Mouse (Mus musculus) neural tube, embryonic 12.5 days (tissue): ENCODE results near the gene Tnpo1. TPM values are rescaled to one million over a fixed set of nuclear protein-coding genes. Genes with fewer than 3 reads are reported as not detected.
A peak's percentile ranks its signal among the peaks of the same experiment; 100 is the strongest.

ENCODE experiments used
- ATAC-seq: fragments of 200-750 bp; cut with Nextera tagmentation; 2 replicates; pipeline ENCODE4 v1.8.0; 2017; ENCODE audit warnings: low read depth, mild to moderate bottlenecking, moderate TSS enrichment, moderate library complexity; ENCODE audit not compliant: low FRiP score
- H3K27ac ChIP-seq: fragments of 300-500 bp; sonication (generic); 2 replicates; pipeline ENCODE4 v1.5.1; 2016
- H3K27me3 ChIP-seq: fragments of 300-500 bp; sonication (generic); replicated peaks from 2 replicates; pipeline ENCODE4 v1.6.1; 2016; ENCODE audit warnings: mild to moderate bottlenecking
- H3K36me3 ChIP-seq: fragments of 300-500 bp; sonication (generic); 2 replicates; pipeline ENCODE4 v1.6.1; 2016; ENCODE audit warnings: mild to moderate bottlenecking
- H3K4me1 ChIP-seq: fragments of 300-500 bp; sonication (generic); 2 replicates; pipeline ENCODE4 v1.6.1; 2016
- H3K4me2 ChIP-seq: fragments of 300-500 bp; sonication (generic); replicated peaks from 2 replicates; pipeline ENCODE4 v1.6.1; 2016; ENCODE audit warnings: mild to moderate bottlenecking
- H3K4me3 ChIP-seq: fragments of 300-500 bp; sonication (generic); 2 replicates; pipeline ENCODE4 v1.5.1; 2016
- H3K9ac ChIP-seq: fragments of 300-500 bp; sonication (generic); 2 replicates; pipeline ENCODE4 v1.6.1; 2016; ENCODE audit warnings: mild to moderate bottlenecking
- H3K9me3 ChIP-seq: fragments of 300-500 bp; sonication (generic); 2 replicates; pipeline ENCODE4 v1.6.1; 2016; ENCODE audit warnings: mild to moderate bottlenecking
- WGBS: fragments of 180-500 bp; shearing (Covaris S2); methylation state at CpG from one replicate; pipeline ENCODE4 v1.1.7; 2016; 5-methylcytosine and 5-hydroxymethylcytosine counted together
- polyA plus RNA-seq: library from polyadenylated mRNA; unstranded; fragments of >200 nt; fragmentation: Nextera tagmentation; extraction: Ambion mirVana; gene quantifications from 2 replicates; pipeline ENCODE4 v1.2.1, GENCODE M21; 2016

Tnpo1 gene
- polyA plus RNA-seq = 76.4 and 82.5 TPM in 2 replicates

DNA sequence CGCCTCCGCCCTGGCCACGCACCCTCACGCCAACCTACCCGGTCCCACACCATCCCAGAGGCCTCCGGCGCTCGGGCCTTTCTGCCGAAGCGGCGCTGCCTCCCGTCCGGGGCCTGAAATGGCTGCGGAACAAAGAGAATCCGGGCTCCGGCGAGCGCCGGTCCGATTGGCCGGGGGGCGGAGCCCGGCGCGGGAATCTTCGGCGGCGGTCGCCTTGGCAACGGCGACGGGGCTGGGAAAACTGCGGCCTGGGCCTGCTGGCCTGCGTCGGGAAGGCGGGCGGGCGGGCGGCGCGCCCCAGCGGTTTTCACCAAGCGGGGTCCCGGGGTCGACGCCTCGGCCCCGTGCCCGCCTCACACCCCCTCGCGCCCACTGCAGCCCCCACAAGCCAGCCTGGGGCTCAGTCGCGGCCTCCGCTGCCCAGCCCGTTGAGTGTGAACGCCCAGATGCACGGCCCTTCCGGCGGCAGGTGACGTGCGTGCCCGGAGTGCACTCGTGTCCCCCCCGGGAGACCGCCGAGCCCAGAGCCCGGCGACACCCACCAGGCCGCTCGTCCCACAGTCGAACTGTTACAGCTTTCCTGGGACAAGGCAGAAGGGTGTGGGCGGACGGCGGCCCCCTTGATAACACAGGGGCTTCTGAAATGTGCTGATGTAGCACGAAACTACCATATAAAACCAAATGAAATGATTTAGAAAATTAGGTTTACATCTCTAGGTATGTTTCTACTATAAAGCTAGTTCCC is at the start of gene Tnpo1:
Tnpo1 (minus strand) TSS at position 172 of the 745 bp plus-strand sequence.
- WGBS = under 1% methylated on average over 73 of the region's 75 CpGs
- peak within 1 kb of the TSS; percentile 76 for H3K4me3 ChIP-seq
- peak; percentile 93 for ATAC-seq
- peaks cover 10% of the 10 kb centered on the region for H3K4me1 ChIP-seq
- no peaks in the 10 kb centered on the region for H3K9me3 ChIP-seq
- H3K9ac ChIP-seq = peak within 1 kb of the TSS; percentile 99
- peak within 1 kb of the TSS; percentile 99 for H3K27ac ChIP-seq
- peaks cover 16% of the 10 kb centered on the region for H3K36me3 ChIP-seq
- peak within 1 kb of the TSS; percentile 77 for H3K4me2 ChIP-seq
- no peaks in the 10 kb centered on the region for H3K27me3 ChIP-seq

DNA sequence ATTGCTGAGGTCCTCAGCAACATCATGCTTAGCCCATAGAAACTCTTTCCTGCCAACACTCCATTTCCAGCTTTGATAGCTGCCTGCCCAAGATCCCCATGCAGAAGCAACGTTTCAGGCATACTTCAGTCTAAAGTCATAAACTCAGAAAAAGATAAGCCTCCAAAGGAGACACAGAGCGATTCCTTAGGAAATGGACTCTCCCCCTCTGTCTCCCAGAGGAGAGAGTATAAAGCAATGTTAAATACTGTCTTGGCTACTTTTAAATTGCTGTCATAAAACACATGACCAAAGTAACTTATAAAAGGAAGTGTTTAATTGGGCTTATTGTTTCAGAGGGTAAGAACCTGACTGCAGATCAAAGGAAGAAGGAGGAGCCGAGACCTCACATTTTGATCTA is 45.9 kb upstream of the Tnpo1 start:
- WGBS = 80% methylated on average over 3 of the region's 3 CpGs
- Histone ChIP-seq H3K4me3 (no peak overlapping the region), H3K27ac (no peak overlapping the region), H3K9me3 (peaks cover 4% of the 10 kb centered on the region; the same call in 1 of the 2 replicates), H3K36me3 (no peaks in the 10 kb centered on the region), H3K4me2 (no peak overlapping the region), H3K9ac (no peak overlapping the region), H3K27me3 (no peaks in the 10 kb centered on the region), H3K4me1 (no peaks in the 10 kb centered on the region)
- no peak for ATAC-seq

DNA sequence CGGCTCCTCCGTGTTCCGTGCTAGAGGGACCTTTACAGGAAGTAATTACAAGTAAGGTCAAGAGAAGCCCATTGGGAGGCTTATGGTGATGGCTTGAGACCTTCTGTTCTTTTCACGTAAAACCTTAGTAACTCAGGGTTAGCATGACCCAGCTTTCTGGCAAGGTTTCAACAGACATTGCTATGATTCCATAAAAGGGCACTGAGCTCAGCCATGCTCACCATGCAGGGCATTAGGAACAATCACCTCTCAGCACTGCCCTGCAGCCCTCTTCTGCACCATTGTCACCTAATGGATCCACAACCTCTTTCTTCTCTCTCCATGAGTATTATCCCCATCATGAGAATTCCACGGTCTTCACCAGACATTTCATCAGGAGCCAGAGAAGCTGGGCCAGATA is 45.5 kb upstream of the Tnpo1 start:
- H3K4me1 ChIP-seq = no peaks in the 10 kb centered on the region
- no peak overlapping the region for H3K27ac ChIP-seq
- H3K9me3 ChIP-seq = peaks cover 4% of the 10 kb centered on the region; the same call in 1 of the 2 replicates
- no peak overlapping the region for H3K4me2 ChIP-seq
- H3K9ac ChIP-seq = no peak overlapping the region
- no peak overlapping the region for H3K4me3 ChIP-seq
- ATAC-seq = no peak
- H3K36me3 ChIP-seq = no peaks in the 10 kb centered on the region
- WGBS = 74% methylated on average over 5 of the region's 5 CpGs
- H3K27me3 ChIP-seq = no peaks in the 10 kb centered on the region

DNA sequence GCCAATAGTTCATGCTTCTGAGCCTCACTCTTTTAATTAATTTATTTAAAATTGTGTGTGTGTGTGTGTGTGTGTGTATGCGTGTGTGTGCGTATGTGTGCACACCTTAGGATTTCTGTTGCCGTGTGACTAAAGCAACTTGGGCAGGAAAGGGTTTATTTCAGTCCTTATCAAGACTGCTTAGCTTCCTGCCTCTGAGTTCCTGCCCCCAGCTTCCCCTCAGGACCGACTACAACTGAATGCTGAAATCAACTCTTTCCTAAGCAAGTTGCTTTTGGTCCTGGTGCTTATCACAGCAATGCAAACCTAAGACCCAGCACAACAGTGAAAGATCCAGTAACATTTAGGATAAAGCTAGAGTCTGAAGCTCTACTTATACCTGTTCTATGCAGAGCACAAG is 42.3 kb upstream of the Tnpo1 start:
- Histone ChIP-seq H3K27ac (no peak overlapping the region), H3K4me1 (no peaks in the 10 kb centered on the region), H3K4me2 (no peak overlapping the region), H3K27me3 (no peaks in the 10 kb centered on the region), H3K9ac (no peak overlapping the region), H3K36me3 (no peaks in the 10 kb centered on the region), H3K9me3 (no peaks in the 10 kb centered on the region), H3K4me3 (no peak overlapping the region)
- no peak for ATAC-seq
- 82% methylated on average over 4 of the region's 4 CpGs for WGBS

DNA sequence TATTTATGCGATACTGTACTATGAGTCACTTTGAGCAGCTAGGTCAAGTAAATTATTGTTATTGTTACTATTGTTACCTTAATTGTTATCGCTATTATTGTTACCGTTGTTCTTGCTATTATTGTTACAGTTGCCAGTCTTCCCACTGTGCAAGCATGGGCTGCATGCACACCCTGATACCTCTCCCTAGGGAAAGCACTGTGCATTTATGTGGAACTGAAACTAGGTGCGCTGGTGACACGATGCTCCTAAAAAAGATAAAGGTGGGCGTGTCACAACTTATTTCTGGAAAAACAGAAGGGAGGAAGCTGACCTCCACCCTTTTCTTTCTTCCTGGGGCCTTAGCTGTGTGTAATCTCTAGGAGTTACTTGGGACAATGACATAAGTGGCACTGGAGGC is 41.8 kb upstream of the Tnpo1 start:
- no peak overlapping the region for H3K4me3 ChIP-seq
- no peaks in the 10 kb centered on the region for H3K27me3 ChIP-seq
- H3K9me3 ChIP-seq = no peaks in the 10 kb centered on the region
- ATAC-seq = no peak
- no peak overlapping the region for H3K4me2 ChIP-seq
- 87% methylated on average over 6 of the region's 6 CpGs for WGBS
- H3K36me3 ChIP-seq = no peaks in the 10 kb centered on the region
- no peaks in the 10 kb centered on the region for H3K4me1 ChIP-seq
- H3K27ac ChIP-seq = no peak overlapping the region
- no peak overlapping the region for H3K9ac ChIP-seq

DNA sequence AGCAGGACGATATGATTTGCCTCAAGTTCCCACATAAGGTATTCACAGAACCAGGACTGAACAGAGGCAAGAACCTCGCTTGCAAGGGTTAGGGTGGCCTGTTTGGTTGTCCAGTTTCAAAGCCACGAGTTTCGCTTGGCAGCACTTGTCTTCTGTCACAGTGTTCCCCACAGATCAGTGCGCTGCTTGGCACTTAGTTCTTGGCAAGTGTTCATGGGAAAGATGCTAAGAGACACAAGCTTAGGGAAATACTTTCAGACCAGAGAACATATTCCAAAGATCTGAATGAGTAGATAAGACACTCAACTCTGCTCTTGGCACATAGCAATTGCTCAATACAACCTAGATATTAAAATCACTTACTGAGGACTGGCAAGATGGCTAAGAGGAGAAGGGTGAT is 40.4 kb upstream of the Tnpo1 start:
- H3K9ac ChIP-seq = no peak overlapping the region
- H3K4me3 ChIP-seq = no peak overlapping the region
- no peaks in the 10 kb centered on the region for H3K27me3 ChIP-seq
- no peaks in the 10 kb centered on the region for H3K36me3 ChIP-seq
- ATAC-seq = no peak
- no peak overlapping the region for H3K27ac ChIP-seq
- 90% methylated on average over 5 of the region's 5 CpGs for WGBS
- H3K9me3 ChIP-seq = no peaks in the 10 kb centered on the region
- H3K4me2 ChIP-seq = no peak overlapping the region
- H3K4me1 ChIP-seq = no peaks in the 10 kb centered on the region

DNA sequence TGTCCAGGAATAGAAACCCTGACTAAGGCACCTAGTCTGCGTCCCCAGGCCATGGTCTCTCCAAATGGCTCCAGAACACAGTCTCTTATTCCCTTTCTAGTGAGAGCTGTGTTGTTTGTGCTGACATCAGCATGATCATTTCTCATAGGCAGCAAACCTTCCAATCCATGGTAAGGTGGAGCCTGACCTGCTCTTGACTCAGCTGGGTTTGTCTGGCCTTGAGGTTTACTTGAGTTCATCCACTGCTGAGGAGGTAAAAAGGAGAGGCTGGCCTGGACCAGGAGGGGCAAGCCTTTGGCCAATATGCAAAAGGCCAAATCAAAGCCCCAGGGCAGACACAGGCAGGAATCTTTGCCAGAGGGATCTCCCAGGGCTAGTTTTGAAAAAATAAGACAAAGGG is 37.4 kb upstream of the Tnpo1 start:
- Histone ChIP-seq H3K36me3 (no peaks in the 10 kb centered on the region), H3K27ac (no peak overlapping the region), H3K27me3 (no peaks in the 10 kb centered on the region), H3K9ac (no peak overlapping the region), H3K4me3 (no peak overlapping the region), H3K4me2 (no peak overlapping the region), H3K9me3 (no peaks in the 10 kb centered on the region), H3K4me1 (no peaks in the 10 kb centered on the region)
- WGBS = 93% methylated on average over 1 of the region's 1 CpGs
- ATAC-seq = no peak

DNA sequence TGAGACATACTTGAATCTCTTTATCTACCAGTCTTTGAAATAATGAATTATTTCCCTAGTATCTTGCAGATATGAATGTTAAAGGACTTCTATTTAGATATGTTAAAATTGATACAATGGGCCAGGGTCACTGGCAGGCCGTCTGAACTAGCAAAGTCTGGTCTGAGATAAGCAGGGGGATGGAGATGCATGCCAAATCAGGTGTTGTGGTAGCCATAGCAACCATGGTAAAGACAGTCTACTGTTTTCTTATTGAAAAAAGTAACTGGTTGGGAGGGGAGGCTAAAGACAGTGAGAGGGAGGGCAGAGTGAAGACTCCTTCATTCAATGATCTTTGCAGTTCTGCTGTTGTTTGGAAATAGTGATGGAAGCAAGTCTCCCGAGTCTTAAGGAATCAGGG is 32.0 kb upstream of the Tnpo1 start:
- peak; percentile 50; the same call in 1 of the 2 replicates for ATAC-seq
- 25% methylated on average over 2 of the region's 2 CpGs for WGBS
- Histone ChIP-seq H3K9ac (no peak overlapping the region), H3K4me2 (no peak overlapping the region), H3K4me3 (no peak overlapping the region), H3K36me3 (no peaks in the 10 kb centered on the region), H3K9me3 (no peaks in the 10 kb centered on the region), H3K4me1 (no peaks in the 10 kb centered on the region), H3K27me3 (no peaks in the 10 kb centered on the region), H3K27ac (no peak overlapping the region)

DNA sequence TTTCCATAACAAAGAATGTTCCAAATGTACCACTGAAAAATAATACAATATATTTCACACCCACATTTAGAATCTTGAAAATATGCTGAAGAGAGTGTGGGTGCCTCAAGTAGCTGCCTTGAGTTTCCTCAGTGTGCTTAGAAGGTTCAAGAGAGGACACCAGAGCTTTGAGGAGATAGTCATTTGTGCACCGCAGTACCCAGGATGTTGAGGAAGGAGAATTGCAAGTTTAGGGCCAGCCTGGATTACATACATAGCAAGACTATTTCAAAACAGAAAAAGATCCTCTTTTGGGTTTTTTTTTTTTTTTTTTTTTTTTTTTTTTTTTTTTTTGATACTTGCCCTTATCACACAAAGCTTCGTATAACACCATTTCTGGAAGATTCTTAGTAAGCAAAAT is 30.0 kb upstream of the Tnpo1 start:
- no peaks in the 10 kb centered on the region for H3K4me1 ChIP-seq
- no peak overlapping the region for H3K27ac ChIP-seq
- no peak overlapping the region for H3K4me2 ChIP-seq
- H3K4me3 ChIP-seq = no peak overlapping the region
- no peak for ATAC-seq
- WGBS = 87% methylated on average over 2 of the region's 2 CpGs
- H3K9me3 ChIP-seq = no peaks in the 10 kb centered on the region
- no peaks in the 10 kb centered on the region for H3K36me3 ChIP-seq
- no peak overlapping the region for H3K9ac ChIP-seq
- no peaks in the 10 kb centered on the region for H3K27me3 ChIP-seq

DNA sequence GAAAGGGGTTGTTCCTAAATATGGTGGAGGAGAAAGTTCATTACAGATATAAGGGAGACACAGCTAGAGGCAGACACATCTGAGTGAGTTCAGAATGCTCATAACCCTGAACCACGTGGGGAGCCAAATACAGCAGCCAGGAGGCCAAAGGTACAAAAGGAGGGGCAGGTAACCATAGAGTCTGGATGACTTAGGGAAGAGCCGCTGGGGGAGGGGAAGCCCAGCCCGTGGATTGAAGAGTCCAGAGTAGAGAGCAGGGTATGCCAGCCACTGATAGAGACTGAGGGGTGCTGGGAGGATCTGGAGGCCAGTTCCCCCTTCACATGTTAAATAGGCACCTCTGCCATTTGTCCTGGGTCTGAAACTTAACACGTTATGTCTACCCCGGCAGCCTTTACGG is 29.5 kb upstream of the Tnpo1 start:
- no peak overlapping the region for H3K9ac ChIP-seq
- H3K4me1 ChIP-seq = no peaks in the 10 kb centered on the region
- no peaks in the 10 kb centered on the region for H3K36me3 ChIP-seq
- H3K9me3 ChIP-seq = no peaks in the 10 kb centered on the region
- WGBS = 62% methylated on average over 6 of the region's 6 CpGs
- H3K4me2 ChIP-seq = no peak overlapping the region
- no peak overlapping the region for H3K4me3 ChIP-seq
- H3K27me3 ChIP-seq = no peaks in the 10 kb centered on the region
- H3K27ac ChIP-seq = no peak overlapping the region
- ATAC-seq = no peak

DNA sequence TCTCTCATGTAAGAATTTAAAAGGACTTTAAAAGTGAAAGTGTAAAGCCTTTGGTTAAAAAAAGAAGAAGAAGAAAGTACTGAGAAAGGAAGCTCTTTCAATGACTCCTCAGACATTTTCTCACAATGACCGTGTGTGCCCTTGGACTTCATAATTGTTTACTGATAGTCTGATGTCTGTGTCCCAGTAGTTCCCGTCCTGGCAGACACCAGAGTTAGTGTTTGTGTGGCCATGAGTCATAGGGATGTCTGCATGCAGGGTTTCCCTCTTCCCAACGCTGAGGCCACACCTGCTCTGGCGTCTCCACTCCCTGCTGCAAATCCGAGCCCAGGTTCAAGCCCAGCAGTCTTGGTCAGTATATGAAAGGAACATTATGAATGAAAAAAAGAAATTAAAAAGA is 29.0 kb upstream of the Tnpo1 start:
- Histone ChIP-seq H3K27ac (no peak overlapping the region), H3K4me2 (no peak overlapping the region), H3K27me3 (no peaks in the 10 kb centered on the region), H3K4me1 (no peaks in the 10 kb centered on the region), H3K36me3 (no peaks in the 10 kb centered on the region), H3K4me3 (no peak overlapping the region), H3K9ac (no peak overlapping the region), H3K9me3 (no peaks in the 10 kb centered on the region)
- 62% methylated on average over 5 of the region's 5 CpGs for WGBS
- ATAC-seq = no peak

DNA sequence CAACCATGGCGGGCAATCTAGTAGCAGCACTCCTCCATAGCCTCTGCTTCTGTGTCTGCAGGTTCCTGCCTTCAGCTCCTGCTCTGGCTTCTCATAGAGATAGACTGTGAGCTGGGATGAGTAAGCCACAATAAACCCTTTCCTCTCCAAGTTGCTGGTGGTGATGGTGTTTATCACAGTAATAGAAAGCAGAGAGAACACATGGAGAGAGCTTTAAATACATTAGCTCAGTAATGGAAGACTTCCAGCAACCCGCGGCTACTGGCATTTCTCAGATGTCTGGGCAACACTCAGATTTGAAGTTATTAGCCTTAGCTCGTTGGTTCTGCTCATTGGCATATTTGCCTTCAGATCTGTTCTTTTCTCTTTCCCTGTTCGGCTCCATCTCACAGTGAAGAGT is 27.6 kb upstream of the Tnpo1 start:
- no peaks in the 10 kb centered on the region for H3K9me3 ChIP-seq
- no peak overlapping the region for H3K9ac ChIP-seq
- no peak overlapping the region for H3K4me3 ChIP-seq
- H3K4me1 ChIP-seq = no peaks in the 10 kb centered on the region
- H3K4me2 ChIP-seq = no peak overlapping the region
- H3K27me3 ChIP-seq = no peaks in the 10 kb centered on the region
- ATAC-seq = no peak
- no peak overlapping the region for H3K27ac ChIP-seq
- no peaks in the 10 kb centered on the region for H3K36me3 ChIP-seq
- WGBS = 90% methylated on average over 5 of the region's 5 CpGs

DNA sequence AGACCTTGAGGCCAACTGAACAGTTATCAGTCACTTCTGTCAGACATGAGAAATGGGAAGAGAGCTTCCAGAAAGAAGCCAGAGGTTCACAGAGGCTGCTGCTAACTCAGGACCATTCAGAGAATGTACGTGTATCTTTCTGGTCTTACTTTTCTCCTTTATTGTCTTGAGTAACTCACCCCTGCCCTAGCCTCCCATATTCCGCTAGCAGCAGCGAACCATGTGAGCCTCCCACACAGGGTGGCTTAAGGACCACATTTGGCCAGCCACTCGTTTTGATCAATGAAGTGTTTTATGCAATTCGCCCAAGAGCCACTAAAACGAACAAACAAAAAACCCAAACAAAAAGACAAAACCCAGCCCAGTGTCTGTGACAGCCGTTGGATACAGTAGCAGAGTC is 25.8 kb upstream of the Tnpo1 start:
- no peak for ATAC-seq
- 70% methylated on average over 7 of the region's 7 CpGs for WGBS
- H3K4me1 ChIP-seq = no peaks in the 10 kb centered on the region

More for the DNA sequence above, 25.8 kb upstream of the Tnpo1 start:
- no peaks in the 10 kb centered on the region for H3K9me3 ChIP-seq
- no peak overlapping the region for H3K4me3 ChIP-seq
- no peak overlapping the region for H3K9ac ChIP-seq
- H3K4me2 ChIP-seq = no peak overlapping the region
- no peaks in the 10 kb centered on the region for H3K36me3 ChIP-seq
- no peaks in the 10 kb centered on the region for H3K27me3 ChIP-seq
- H3K27ac ChIP-seq = no peak overlapping the region
